Mouse (Mus musculus): ENCODE measurements around the gene Kcnk13.

GRCm38 (mm10) chr12:100107436-100107835, 143.1 kb downstream of the Kcnk13 start:
- TF ChIP-seq POLR2A (IDR thresholded peaks at IDR 0.05; ENCODE audit: borderline replicate concordance, extremely low read depth, low read depth, low read length): no peak
- no peak for TF ChIP-seq CTCF (IDR thresholded peaks at IDR 0.05; ENCODE audit: insufficient read depth, low read length)
